Mouse (Mus musculus): ENCODE results near the gene Pkig. TPM values are rescaled to one million over a fixed set of nuclear protein-coding genes. Genes with fewer than 3 reads are reported as not detected.

The Pkig gene
- polyA plus RNA-seq, 1 experiment from 2014 or later, result 189 TPM

GRCm38 (mm10) chr2:163728300-163728699 is 70.1 kb downstream of the Pkig start:
- WGBS, result 92% methylated on average over 4 of the region's 4 CpGs
- ATAC-seq (replicated peaks; ENCODE audit: low FRiP score), result no peak
- H3K36me3 ChIP-seq (ENCODE audit: control insufficient read depth, insufficient read depth, low read length), result no peaks in the 10 kb centered on the region; the same call in 1 of the 2 replicates

GRCm38 (mm10) chr2:163732021-163732420 is 73.8 kb downstream of the Pkig start:
- WGBS, result 90% methylated on average over 11 of the region's 11 CpGs
- no peak overlapping the region for H3K4me2 ChIP-seq (ENCODE audit: low read depth, low read length, severe bottlenecking)
- no peak for ATAC-seq (replicated peaks; ENCODE audit: low FRiP score)
- no peaks in the 10 kb centered on the region for H3K4me1 ChIP-seq (replicated peaks; ENCODE audit: control insufficient read depth, insufficient read depth, low read length)
- no peak for DNase-seq (ENCODE audit: low spot score)
- H3K27me3 ChIP-seq (ENCODE audit: control insufficient read depth, insufficient read depth, low read length), result no peaks in the 10 kb centered on the region
- no peaks in the 10 kb centered on the region; the same call in 1 of the 2 replicates for H3K36me3 ChIP-seq (ENCODE audit: control insufficient read depth, insufficient read depth, low read length)
- H3K9me3 ChIP-seq (ENCODE audit: control insufficient read depth, low read length), result no peaks in the 10 kb centered on the region
- H3K27ac ChIP-seq (ENCODE audit: low read depth, low read length), result no peak overlapping the region
- H3K9ac ChIP-seq (ENCODE audit: low read length), result no peak overlapping the region
- H3K4me3 ChIP-seq (ENCODE audit: low read depth, low read length), result no peak overlapping the region

More at GRCm38 (mm10) chr2:163728300-163728699, 70.1 kb downstream of the Pkig start:
- H3K4me3 ChIP-seq (ENCODE audit: low read depth, low read length), result no peak overlapping the region
- no peaks in the 10 kb centered on the region for H3K27me3 ChIP-seq (ENCODE audit: control insufficient read depth, insufficient read depth, low read length)
- H3K9ac ChIP-seq (ENCODE audit: low read length), result no peak overlapping the region
- no peaks in the 10 kb centered on the region for H3K9me3 ChIP-seq (ENCODE audit: control insufficient read depth, low read length)
- H3K27ac ChIP-seq (ENCODE audit: low read depth, low read length), result no peak overlapping the region
- no peaks in the 10 kb centered on the region for H3K4me1 ChIP-seq (replicated peaks; ENCODE audit: control insufficient read depth, insufficient read depth, low read length)
- no peak for DNase-seq (ENCODE audit: low spot score)
- no peak overlapping the region for H3K4me2 ChIP-seq (ENCODE audit: low read depth, low read length, severe bottlenecking)

GRCm38 (mm10) chr2:163735163-163735562 is 77.0 kb downstream of the Pkig start:
- 94% methylated on average over 9 of the region's 9 CpGs for WGBS
- DNase-seq (ENCODE audit: low spot score), result no peak
- Histone ChIP-seq H3K27me3 (ENCODE audit: control insufficient read depth, insufficient read depth, low read length) (no peaks in the 10 kb centered on the region), H3K9me3 (ENCODE audit: control insufficient read depth, low read length) (no peaks in the 10 kb centered on the region), H3K36me3 (ENCODE audit: control insufficient read depth, insufficient read depth, low read length) (no peaks in the 10 kb centered on the region; the same call in 1 of the 2 replicates), H3K9ac (ENCODE audit: low read length) (no peak overlapping the region), H3K4me1 (replicated peaks; ENCODE audit: control insufficient read depth, insufficient read depth, low read length) (no peaks in the 10 kb centered on the region), H3K4me3 (ENCODE audit: low read depth, low read length) (no peak overlapping the region), H3K4me2 (ENCODE audit: low read depth, low read length, severe bottlenecking) (no peak overlapping the region), H3K27ac (ENCODE audit: low read depth, low read length) (no peak overlapping the region)
- no peak for ATAC-seq (replicated peaks; ENCODE audit: low FRiP score)

GRCm38 (mm10) chr2:163735980-163736379 is 77.8 kb downstream of the Pkig start:
- DNase-seq (ENCODE audit: low spot score), result no peak
- 86% methylated on average over 6 of the region's 6 CpGs for WGBS

GRCm38 (mm10) chr2:163742656-163743055 is 84.5 kb downstream of the Pkig start:
- no peaks in the 10 kb centered on the region for H3K9me3 ChIP-seq (ENCODE audit: control insufficient read depth, low read length)
- no peak for DNase-seq (ENCODE audit: low spot score)
- no peak for ATAC-seq (replicated peaks; ENCODE audit: low FRiP score)

More at GRCm38 (mm10) chr2:163735980-163736379, 77.8 kb downstream of the Pkig start:
- H3K27ac ChIP-seq (ENCODE audit: low read depth, low read length), result no peak overlapping the region
- H3K27me3 ChIP-seq (ENCODE audit: control insufficient read depth, insufficient read depth, low read length), result no peaks in the 10 kb centered on the region
- no peaks in the 10 kb centered on the region; the same call in 1 of the 2 replicates for H3K36me3 ChIP-seq (ENCODE audit: control insufficient read depth, insufficient read depth, low read length)
- no peak overlapping the region for H3K9ac ChIP-seq (ENCODE audit: low read length)
- no peak overlapping the region for H3K4me2 ChIP-seq (ENCODE audit: low read depth, low read length, severe bottlenecking)
- H3K4me3 ChIP-seq (ENCODE audit: low read depth, low read length), result no peak overlapping the region
- H3K4me1 ChIP-seq (replicated peaks; ENCODE audit: control insufficient read depth, insufficient read depth, low read length), result no peaks in the 10 kb centered on the region
- H3K9me3 ChIP-seq (ENCODE audit: control insufficient read depth, low read length), result no peaks in the 10 kb centered on the region
- no peak for ATAC-seq (replicated peaks; ENCODE audit: low FRiP score)

GRCm38 (mm10) chr2:163743357-163743756 is 85.2 kb downstream of the Pkig start:
- Histone ChIP-seq H3K36me3 (ENCODE audit: control insufficient read depth, insufficient read depth, low read length) (no peaks in the 10 kb centered on the region), H3K27me3 (ENCODE audit: control insufficient read depth, insufficient read depth, low read length) (no peaks in the 10 kb centered on the region), H3K4me1 (replicated peaks; ENCODE audit: control insufficient read depth, insufficient read depth, low read length) (no peaks in the 10 kb centered on the region), H3K9ac (ENCODE audit: low read length) (no peak overlapping the region), H3K9me3 (ENCODE audit: control insufficient read depth, low read length) (no peaks in the 10 kb centered on the region), H3K4me2 (ENCODE audit: low read depth, low read length, severe bottlenecking) (no peak overlapping the region), H3K27ac (ENCODE audit: low read depth, low read length) (no peak overlapping the region), H3K4me3 (ENCODE audit: low read depth, low read length) (no peak overlapping the region)
- ATAC-seq (replicated peaks; ENCODE audit: low FRiP score) (no peak), DNase-seq (ENCODE audit: low spot score) (no peak)
- 71% methylated on average over 6 of the region's 6 CpGs for WGBS

More at GRCm38 (mm10) chr2:163742656-163743055, 84.5 kb downstream of the Pkig start:
- Histone ChIP-seq H3K4me3 (ENCODE audit: low read depth, low read length) (no peak overlapping the region), H3K9ac (ENCODE audit: low read length) (no peak overlapping the region), H3K4me1 (replicated peaks; ENCODE audit: control insufficient read depth, insufficient read depth, low read length) (no peaks in the 10 kb centered on the region), H3K27ac (ENCODE audit: low read depth, low read length) (no peak overlapping the region), H3K27me3 (ENCODE audit: control insufficient read depth, insufficient read depth, low read length) (no peaks in the 10 kb centered on the region), H3K4me2 (ENCODE audit: low read depth, low read length, severe bottlenecking) (no peak overlapping the region), H3K36me3 (ENCODE audit: control insufficient read depth, insufficient read depth, low read length) (no peaks in the 10 kb centered on the region)
- WGBS, result 82% methylated on average over 5 of the region's 5 CpGs

- H3K36me3 ChIP-seq (ENCODE audit: control insufficient read depth, insufficient read depth, low read length), result no peaks in the 10 kb centered on the region
- WGBS, result 86% methylated on average over 10 of the region's 10 CpGs
- H3K27ac ChIP-seq (ENCODE audit: low read depth, low read length), result no peak overlapping the region
- H3K9me3 ChIP-seq (ENCODE audit: control insufficient read depth, low read length), result no peaks in the 10 kb centered on the region
- H3K27me3 ChIP-seq (ENCODE audit: control insufficient read depth, insufficient read depth, low read length), result no peaks in the 10 kb centered on the region
- no peak overlapping the region for H3K4me2 ChIP-seq (ENCODE audit: low read depth, low read length, severe bottlenecking)
- DNase-seq (ENCODE audit: low spot score) (no peak), ATAC-seq (replicated peaks; ENCODE audit: low FRiP score) (no peak)
- H3K4me3 ChIP-seq (ENCODE audit: low read depth, low read length), result no peak overlapping the region
- no peak overlapping the region for H3K9ac ChIP-seq (ENCODE audit: low read length)
- 0 out of 2 replicates have a peak, but pooled peaks cover 2% of the 10 kb centered on the region for H3K4me1 ChIP-seq (replicated peaks; ENCODE audit: control insufficient read depth, insufficient read depth, low read length)
Measured at GRCm38 (mm10) chr2:163744801-163745570, 86.8 kb downstream of the Pkig start.

- WGBS, result under 1% methylated on average over 54 of the region's 57 CpGs
- peak; percentile 83 for ATAC-seq (replicated peaks; ENCODE audit: low FRiP score)
- peak within 1 kb of the TSS; percentile 67 for H3K9ac ChIP-seq (ENCODE audit: low read length)
- H3K4me3 ChIP-seq (ENCODE audit: low read depth, low read length), result peak within 1 kb of the TSS; percentile 51
- no peak within 1 kb of the TSS for H3K27ac ChIP-seq (ENCODE audit: low read depth, low read length)
- H3K27me3 ChIP-seq (ENCODE audit: control insufficient read depth, insufficient read depth, low read length), result no peaks in the 10 kb centered on the region
- H3K4me1 ChIP-seq (replicated peaks; ENCODE audit: control insufficient read depth, insufficient read depth, low read length), result 0 out of 2 replicates have a peak, but pooled peaks cover 2% of the 10 kb centered on the region
- H3K9me3 ChIP-seq (ENCODE audit: control insufficient read depth, low read length), result no peaks in the 10 kb centered on the region
- peak; percentile 88 for DNase-seq (ENCODE audit: low spot score)
- no peaks in the 10 kb centered on the region for H3K36me3 ChIP-seq (ENCODE audit: control insufficient read depth, insufficient read depth, low read length)
- H3K4me2 ChIP-seq (ENCODE audit: low read depth, low read length, severe bottlenecking), result peak within 1 kb of the TSS; percentile 94
Measured at GRCm38 (mm10) chr2:163749647-163750611, 91.7 kb downstream of the Pkig start, which contains the start of gene Ada. Ada (minus strand) TSS chr2:163750239.
